Mouse (Mus musculus) left cerebral cortex, adult 18-20 months (tissue): ENCODE data around the gene Flot2. TPM values are rescaled to one million over a fixed set of nuclear protein-coding genes. Genes with fewer than 3 reads are reported as not detected.

Source experiments
- DNase-seq, 2 experiments: peaks; one replicate each; pipeline ENCODE4 v3.0.0; 2021 to 2022; ENCODE audit warnings: low spot score in 2 of 2, mixed read lengths in 1 of 2
- total RNA-seq, 2 experiments: library from RNA; stranded (reverse); gene quantifications; 2 replicates each; pipeline ENCODE4 v1.2.3; 2021

Flot2 gene
- total RNA-seq, 2 experiments from 2014 or later, result 93.0 to 93.2 TPM

DNA sequence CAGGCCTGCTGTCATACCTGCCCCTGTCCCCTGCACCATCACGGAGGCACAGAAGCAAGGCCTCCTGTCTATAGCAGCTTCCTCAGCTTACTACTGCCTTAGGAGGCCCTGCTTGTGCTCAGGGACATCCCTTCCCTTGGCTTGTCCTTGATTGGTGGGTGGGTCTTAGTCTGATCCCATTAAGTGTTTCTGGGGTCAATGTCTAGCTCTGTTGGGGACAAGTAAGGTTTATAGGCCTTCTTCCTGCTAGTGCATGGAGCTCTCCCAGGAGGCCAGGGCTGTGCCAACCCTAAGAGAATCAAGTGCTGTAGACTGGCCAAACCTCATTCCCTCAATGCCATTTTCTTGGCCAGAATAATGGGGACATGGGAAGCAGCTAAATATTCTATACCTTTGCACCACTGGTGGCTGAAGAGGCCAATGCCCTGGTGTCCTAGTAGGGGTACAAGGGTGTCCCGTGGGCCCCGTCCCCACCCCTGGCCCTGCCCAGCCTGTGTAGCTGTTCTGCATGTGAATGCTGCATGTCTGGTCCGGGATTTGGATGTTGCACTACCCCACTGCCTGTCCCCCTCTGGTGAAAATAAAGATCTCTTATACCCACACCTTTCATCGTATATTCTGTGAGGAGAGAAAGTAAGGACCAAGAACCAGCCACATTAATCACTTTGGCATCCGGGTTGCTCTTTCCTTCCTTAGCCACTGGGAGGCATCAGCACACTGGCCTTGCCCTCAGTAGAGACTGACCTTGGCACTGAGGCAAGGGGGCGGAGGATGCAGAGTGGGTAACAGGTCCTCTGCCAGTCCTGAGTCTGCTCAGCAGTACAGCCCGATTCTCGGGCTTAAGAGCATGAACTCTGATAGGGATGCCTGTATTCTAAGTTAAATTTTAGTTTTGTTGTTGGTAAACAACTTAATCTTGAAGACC is 22.4 kb downstream of the Flot2 start:
- DNase-seq, result peak; percentile 48 to 49

DNA sequence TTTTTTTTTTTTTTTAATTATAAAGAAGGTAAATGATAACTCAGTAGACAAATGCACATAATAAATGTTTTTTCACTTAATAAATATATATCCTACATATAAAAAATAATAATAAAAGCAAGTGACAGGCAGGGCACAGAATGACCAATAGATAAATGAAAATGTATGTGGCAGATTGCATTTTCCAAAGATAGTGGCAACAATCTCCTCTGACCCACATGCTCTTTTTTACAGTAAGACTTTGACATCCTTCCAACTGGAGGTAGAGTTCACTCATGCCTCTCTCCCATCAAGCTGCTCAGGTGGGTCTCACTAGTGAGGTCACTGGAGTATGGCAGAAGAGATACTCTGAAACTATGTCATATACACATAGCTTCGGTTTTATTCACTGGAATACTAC is 24.8 kb downstream of the Flot2 start:
- no peak for DNase-seq

DNA sequence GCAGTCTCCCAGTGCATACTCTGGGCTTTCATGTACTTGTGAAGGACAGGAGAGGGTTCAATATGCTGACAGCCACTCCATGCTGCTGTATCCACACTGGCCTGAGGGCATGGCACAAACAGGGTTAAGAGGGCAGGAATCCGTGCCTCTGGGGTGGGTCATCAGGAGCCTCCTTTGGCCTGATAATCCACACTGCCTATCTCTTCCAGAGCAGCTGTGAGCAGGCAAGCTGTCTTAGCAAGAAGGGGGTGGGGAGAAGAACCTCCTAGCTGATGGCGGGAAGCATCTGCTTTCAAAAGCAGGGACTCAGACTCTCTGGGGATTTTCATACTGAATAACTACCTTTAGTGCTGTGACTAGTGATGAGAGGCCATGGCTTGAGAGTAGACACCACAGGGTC is 28.2 kb downstream of the Flot2 start:
- DNase-seq, result no peak

DNA sequence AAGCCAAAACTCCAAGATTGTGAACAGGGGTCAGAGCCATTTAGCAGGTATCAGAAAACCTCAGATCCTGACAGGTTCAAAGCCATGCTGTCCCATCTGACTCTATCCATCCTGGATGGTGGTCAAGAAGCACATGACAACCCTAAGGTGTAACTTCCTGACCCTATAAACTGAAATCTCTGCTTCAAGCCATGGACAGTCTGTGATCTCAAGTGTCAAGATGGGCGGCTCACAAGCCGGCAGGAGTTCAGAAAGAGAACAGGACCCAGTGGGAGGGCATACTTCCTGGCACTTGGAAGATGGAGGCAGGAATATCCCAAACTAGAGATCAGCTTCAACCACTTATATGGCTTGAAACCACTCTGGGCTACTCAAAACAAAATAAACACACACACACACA is 28.9 kb downstream of the Flot2 start:
- DNase-seq, result no peak

DNA sequence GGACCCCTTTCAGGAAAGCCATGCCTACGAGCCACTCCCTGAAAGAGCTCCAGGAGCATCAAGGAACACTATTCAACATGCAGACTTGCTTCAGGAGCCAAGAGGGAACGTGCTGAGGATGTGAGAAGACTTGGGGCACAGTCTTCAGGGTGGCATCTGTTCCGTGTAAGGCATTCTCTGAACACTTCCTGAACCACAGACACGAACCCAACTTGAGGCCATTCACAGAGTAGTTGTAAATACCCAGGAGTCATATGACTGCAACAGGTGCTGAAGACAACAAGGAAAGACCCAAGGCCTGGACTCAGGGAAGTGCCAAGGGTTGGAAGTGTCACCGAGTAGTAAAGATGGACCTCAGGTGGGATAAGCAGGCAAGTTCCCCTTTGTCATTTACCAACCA is 29.8 kb downstream of the Flot2 start:
- no peak for DNase-seq

DNA sequence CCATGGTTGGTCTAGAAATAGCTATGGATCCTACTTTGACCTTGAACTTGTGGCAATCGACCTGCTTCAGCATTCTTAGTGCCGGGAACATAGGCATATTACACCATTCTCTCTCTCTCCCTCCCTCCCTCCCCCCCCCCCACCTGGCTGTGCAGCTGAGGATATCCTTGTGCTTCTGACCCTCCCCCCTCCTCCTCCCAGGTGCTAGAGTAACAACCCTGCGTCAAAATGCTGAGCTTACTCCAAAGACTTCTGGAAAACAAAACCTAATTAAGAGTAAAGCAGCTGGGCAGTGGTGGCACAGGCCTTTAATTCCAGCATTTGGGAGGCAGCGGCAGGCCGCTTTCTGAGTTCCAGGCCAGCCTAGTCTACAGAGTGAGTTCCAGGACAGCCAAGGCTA is 31.4 kb downstream of the Flot2 start:
- no peak for DNase-seq

DNA sequence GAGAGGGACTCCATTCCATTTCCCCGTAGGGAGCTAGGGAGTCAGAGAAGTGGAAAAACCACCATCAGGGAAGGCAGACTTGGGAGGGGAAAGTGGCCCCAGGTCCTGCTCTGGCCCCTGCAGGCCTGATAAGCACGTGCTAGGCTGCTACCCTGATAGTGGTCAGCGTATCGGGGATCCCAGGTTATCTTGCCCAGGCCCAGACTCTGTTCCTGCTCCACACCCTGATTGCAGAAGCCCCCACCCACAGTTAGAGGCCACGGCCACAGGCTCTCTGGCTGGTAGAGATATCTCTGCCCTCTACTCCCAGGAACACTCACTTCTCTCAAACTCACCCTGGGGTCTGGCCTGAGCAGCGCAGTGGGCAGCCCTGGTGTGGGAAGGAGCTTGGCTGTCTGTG is 31.9 kb downstream of the Flot2 start:
- no peak for DNase-seq

DNA sequence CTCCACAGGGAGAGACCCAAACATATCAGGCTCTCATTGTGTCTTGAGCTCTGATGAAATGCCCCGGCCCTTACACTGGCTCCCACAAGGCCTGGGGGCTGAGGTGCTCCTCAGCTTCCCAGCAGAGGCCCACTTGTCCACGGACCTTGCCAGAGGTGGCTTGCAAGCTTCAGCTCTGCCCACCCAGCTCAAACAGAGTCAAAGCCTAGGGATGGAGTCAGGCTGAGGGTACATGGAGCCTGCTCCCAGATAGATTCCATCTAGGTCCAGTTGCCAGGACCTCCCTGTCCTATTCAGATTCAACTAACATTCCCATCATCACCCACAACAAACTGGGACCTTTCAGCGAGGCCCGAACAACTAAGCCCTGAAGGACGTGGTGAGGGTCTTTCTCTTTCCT is 34.2 kb downstream of the Flot2 start:
- no peak for DNase-seq

DNA sequence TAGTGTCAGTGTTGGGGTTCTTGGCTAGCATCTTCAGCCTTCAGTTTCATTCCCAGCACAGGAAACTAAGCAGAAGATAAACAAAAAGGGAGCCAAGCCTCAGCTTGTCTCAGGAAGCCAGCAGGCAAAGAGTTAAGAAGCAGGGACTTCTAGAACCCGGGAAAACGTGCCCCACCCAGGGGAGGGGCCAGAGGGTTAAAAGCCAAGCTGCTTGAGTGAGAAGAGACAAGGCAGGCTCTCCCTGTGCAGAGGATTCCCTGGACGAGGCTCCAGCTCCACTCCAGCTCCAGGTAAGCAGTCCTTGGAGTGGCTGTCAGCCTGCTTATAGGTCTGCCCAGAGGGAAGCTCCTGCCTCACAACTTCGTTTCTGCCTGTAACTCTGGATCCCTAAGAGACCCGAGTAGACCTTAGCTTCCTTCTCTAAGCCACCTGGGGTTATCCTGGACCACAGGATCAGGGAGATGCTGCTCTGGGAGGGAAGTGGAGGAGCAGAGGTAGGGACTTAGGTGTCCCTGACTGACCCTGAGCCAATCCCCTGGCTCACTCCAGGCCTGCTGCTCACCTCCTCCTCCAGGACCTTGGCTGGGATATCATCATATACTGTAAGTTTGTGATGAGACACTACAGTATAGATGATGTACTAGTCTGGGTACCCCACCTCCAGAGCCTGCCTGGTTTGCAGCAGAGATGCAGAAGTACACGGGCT is 34.8 kb downstream of the Flot2 start:
- no peak for DNase-seq

DNA sequence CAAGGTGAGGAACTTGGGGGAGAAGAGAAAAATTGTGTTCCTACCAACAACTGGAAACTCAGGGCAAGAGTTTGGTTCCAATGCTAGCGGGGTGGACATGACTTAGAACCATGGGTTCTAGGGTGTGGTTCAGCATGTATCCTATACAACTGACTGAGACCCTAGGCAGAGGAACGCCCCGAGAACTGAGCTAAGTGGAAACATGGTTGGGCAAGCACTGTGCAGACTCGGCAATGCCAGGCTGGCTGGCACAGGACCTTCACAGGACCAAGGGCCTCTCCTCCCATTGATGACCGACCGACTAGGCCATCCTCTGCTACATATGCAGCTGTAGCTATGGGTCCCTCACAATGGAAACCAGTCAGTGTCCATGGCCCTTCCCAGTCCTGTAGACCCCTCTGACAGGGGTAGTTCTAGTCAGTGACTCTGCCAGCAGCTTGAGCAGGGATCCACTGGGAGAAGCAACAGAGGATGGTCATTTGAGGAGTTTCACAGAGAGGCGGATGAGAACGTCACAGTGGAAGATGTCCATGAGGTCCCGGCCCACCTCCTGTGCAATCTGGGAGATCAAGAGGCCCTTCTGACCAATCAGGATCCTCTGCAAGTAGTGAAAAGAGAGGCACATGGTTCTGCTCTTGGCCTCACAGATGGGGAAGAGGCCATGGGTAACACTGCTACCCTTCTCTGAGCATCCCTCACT is 36.0 kb downstream of the Flot2 start:
- no peak for DNase-seq

DNA sequence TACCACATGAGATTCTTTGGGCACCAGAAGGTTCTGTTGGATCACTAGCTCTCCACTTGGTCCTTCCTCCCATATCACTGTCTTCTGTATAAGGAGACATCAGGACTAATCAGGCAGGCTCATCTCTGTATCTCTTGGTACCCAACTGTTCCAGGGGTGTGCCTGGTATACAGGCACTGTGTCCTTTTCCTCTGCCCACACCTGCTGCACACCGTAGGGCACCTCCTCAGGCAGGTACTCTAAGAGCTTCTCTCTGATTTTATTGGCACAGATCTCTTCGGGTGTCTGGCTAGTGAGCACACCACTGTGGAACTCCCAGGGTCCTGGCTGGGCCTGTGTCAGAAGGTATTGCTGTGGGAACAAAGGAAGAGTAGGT is 36.5 kb downstream of the Flot2 start:
- DNase-seq, result no peak

DNA sequence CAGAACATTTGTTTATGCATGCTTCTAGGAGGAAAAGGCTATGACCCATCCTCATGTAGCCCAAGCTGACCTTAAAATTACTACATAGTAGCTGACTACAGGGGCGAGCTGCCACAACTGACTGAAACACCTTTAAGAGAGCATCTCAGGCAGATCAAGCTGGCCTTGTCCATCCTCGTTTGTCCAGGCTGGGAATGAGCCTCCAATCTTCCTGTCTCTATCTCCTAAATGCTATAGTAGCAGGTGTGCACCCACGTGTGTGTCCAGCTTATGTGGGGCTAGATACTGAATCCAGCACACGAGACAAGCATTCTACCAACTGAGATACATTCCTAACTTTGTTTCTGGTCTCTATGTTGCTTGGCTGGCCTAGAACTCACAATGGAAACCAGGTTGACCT is 36.9 kb downstream of the Flot2 start:
- no peak for DNase-seq

DNA sequence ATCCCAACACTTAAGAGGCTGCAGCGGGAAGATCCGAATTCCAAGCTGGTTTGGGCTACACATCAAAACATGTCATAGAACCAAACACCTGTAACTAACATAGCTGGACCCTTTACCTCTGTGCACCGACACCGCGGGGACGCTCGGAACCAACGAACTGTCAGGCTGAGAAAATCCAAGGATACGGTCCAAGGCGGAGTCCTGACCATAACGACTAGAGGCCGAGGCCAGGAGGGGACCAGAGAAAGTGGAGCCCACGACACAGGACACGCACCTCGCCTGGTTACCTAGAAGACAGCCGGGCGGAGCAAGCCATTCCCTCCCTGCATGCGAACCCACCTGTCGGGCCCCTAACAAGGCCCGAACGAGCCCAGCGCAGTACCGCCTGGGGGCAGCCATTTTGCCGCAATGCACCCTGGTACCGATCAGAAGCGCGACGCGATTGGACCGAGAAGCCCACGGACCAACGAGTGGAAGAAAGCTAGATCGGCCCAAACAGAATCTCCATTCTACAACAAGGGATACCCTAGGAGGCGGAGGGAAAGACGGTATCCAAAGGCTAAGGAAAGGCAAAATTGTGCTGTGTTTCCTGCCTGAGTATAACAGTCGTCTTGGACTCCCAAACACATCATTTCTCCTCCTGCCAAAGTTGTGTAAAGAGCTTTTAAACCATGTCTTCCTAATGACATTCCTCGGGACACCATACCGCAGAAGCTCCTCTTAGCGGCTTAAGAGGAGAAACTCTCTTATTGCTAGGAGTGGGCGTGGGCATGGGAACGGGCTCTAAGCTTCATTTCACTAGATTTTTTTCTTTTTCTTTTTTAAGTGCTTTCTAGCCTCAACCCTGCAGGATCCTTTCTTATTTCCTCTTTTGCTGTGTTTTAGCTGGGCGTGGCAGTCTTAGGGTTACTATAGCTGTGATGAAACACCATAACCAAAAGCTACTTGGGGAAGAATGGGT is 42.5 kb downstream of the Flot2 start, which contains the start of gene Eral1:
Eral1 (minus strand) TSS at position 423 of the 961 bp plus-strand sequence.
- peak; percentile 85 to 86 for DNase-seq

DNA sequence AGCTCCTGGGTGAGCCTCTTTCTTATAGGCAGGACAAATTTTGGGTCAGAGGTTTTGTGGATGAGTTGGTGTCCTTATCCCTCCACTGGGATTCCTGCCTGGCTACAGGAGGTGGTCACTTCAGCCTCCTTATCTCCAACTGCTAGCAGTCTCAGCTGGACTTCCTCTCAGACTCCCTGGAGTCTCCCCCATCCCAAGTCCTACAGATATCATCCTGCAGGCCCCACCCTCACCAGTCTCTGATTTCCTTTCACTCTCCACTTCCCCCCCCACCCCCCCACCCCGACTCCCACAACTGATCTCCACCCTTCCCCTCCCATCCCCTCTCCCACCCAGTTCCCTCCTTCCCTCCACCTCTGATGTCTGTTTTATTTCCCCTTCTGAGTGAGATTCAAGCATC is 45.9 kb downstream of the Flot2 start:
- DNase-seq, result no peak

DNA sequence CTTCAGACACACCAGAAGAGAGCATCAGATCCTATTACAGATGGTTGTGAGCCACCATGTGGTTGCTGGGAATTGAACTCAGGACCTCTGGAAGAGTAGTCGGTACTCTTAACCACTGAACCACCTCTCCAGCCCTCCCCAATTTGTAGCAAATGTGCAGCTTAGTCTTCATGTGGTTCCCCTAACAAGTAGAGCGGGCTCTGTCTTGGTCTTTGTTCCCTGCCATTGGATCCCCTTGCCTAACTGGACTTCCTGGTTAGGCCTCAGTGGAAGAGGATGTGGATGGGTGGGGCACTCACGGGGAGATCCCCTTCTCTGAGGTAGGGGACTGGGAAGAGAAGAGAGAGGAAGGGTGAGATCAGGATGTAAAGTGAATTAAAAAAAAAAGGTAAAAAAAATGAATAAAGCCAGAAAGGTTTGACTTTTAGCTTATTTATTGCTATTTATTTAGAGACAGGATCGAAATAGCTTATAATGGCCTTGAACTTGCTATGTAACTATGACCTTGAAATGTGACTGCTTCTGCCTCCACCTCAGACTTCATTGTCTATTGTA is 49.3 kb downstream of the Flot2 start:
- no peak for DNase-seq

DNA sequence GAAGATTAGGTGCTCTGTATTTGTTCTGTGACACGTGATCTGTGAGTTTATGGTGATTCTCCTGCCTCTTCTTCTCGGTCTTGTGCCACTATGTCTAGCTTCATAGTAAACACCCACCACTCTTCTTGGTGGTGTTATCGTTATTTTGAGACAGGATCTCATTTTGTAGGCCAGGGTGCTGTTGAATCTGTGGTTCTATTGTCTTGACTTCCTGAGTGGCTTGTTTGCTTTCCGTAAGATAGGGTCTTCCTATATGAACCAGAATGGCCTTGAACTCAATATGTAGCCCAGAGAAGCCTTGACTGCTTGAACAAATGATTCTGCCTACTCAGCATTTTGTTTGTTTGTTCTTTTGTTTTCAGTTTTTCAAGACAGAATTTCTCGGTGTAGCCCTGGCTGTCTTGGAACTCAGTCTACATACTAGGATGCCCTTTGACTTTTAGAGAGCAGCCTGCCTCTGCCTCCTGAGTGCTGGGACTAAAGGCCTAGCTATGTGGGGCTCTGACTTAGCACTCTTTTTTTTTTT is 50.1 kb downstream of the Flot2 start:
- no peak for DNase-seq

DNA sequence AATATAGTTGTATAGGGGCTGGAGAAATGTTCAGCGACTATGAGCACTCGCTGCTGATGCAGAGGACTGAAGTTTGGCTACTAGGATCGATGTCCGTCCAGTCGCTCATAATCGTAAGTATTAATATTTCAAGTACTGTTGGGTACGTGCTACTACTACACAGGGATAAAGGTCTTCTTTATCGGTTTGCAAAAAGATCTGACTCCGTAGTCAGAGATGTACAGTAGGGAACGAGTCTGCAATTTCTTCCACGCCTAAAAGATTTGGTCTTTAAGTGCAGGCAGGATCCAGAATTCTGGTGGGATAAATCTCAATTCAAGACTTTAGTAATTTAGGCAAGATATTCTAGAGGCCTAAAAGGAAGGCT is 56.4 kb downstream of the Flot2 start:
- DNase-seq, result no peak

DNA sequence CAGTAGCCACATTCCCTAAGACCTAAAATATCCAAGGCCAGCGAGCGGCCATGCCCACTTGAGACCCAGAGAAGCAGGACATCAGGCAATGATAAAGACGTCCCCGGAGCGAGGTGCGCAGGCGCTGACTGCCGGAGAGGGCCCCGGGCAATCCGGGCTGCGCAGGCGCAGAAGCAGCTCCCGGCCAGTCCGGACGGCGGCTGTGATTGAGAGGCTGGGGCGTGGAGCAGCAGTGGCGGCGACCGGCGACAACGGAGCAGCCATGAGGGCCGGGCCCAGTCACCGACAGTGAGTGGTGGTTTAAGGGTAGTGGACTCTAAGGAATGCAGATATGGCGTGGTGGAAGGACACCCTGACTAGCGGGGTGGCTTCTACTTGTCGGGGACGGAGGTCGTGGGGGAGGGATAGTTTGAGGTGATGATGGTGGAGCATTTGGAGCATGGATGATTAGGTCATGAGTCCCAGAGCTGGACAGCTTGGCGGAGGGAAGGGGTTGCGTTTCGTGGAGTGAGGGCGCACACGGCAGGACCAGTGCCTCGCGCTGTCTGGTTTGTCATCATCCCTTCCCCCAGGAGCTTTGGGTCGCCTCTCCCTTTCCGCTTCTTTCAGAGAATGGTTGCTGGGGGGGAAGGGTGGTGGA is 56.9 kb downstream of the Flot2 start, which contains the start of gene Fam222b:
Fam222b (plus strand) TSS at position 157 of the 640 bp plus-strand sequence.
- DNase-seq, result peak; percentile 90 to 93

DNA sequence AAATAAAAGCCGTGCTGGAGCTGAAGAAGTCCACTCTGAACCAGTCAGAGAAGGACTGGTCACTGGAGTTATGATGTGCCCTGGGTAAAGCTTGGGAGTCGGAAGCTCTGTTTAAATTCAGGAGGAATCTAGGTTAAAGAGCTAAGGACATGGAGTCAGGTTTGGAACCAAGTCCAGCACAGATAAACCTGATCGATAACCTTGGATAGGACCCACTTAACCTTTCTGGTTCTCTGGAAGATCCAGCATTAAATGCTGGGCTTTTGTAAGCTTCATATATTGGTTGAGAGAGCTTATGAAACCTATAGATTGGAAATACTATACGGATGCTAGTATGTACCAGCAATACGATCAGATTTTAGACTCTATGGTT is 57.4 kb downstream of the Flot2 start:
- DNase-seq, result no peak

DNA sequence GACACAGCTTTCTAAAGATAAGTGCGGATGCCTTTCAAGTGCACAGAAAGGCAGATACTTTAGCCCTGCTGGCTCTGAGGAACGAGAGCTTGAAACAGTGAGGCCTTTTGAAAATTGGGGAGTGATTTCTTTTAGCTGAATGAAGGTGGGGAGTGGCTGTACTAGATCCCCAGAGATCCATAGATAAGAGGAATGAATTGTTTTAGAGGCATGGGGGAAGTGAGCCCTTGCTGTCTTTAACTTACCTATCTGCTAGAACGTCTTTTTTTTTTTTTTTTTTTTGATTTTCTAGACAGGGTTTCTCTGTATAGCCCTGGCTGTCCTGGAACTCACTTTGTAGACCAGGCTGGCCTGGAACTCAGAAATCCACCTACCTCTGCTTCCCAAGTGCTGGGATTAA is 59.3 kb downstream of the Flot2 start:
- DNase-seq, result no peak
